Mouse (Mus musculus) liver, embryonic 14.5 days (tissue): Measurements from ENCODE around the gene Usp13. TPM values are rescaled to one million over a fixed set of nuclear protein-coding genes. Genes with fewer than 3 reads are reported as not detected.

Experiments used
- ATAC-seq: fragments of 200-750 bp; cut with Nextera tagmentation; 2 replicates; pipeline ENCODE4 v1.8.0; 2017; ENCODE audit warnings: moderate number of reproducible peaks, mild to moderate bottlenecking, moderate library complexity; ENCODE audit not compliant: insufficient read depth
- DNase-seq, 3 experiments: peaks; one replicate each; pipeline ENCODE4 v3.0.0-alpha.2; 2012 to 2013; ENCODE audit warnings: low read depth in 3 of 3, low spot score in 3 of 3
- H3K27ac ChIP-seq: fragments of 300-500 bp; sonication (generic); 2 replicates; pipeline ENCODE4 v1.5.1; 2014; ENCODE audit warnings: moderate library complexity, mild to moderate bottlenecking, control low read depth, inconsistent platforms
- H3K27me3 ChIP-seq: fragments of 300-500 bp; sonication (generic); 2 replicates; pipeline ENCODE4 v1.6.1; 2014; ENCODE audit warnings: mild to moderate bottlenecking, low read length, moderate library complexity; ENCODE audit not compliant: control insufficient read depth, insufficient read depth
- H3K36me3 ChIP-seq: fragments of 300-500 bp; sonication (generic); replicated peaks from 2 replicates; pipeline ENCODE4 v1.6.1; 2014; ENCODE audit warnings: low read depth; ENCODE audit not compliant: control insufficient read depth, insufficient read depth
- H3K4me1 ChIP-seq, 2 experiments: fragments of 200-500 bp in 1 of 2; fragments of 300-500 bp in 1 of 2; sonication (generic) in 1 of 2; replicated peaks; 2 replicates each; pipeline ENCODE4 v1.6.1; 2012 to 2014; ENCODE audit warnings: antibody characterized with exemption in 1 of 2, inconsistent platforms in 1 of 2, low read length in 1 of 2; ENCODE audit not compliant: control insufficient read depth in 2 of 2, insufficient read depth in 2 of 2
- H3K4me2 ChIP-seq: fragments of 300-500 bp; sonication (generic); 2 replicates; pipeline ENCODE4 v1.6.1; 2014; ENCODE audit warnings: low read depth, mild to moderate bottlenecking, control low read depth, moderate library complexity
- H3K4me3 ChIP-seq, 2 experiments: fragments of 200-500 bp in 1 of 2; fragments of 300-500 bp in 1 of 2; sonication (generic) in 1 of 2; 2 replicates each; pipeline ENCODE4 v1.5.1; 2012 to 2014; ENCODE audit warnings: low read depth in 2 of 2, low read length in 2 of 2, mild to moderate bottlenecking in 2 of 2, control low read depth in 1 of 2, inconsistent platforms in 1 of 2, moderate library complexity in 1 of 2; ENCODE audit not compliant: insufficient read depth in 1 of 2
- H3K9ac ChIP-seq: fragments of 300-500 bp; sonication (generic); replicated peaks from 2 replicates; pipeline ENCODE4 v1.6.1; 2014; ENCODE audit warnings: mild to moderate bottlenecking, control low read depth, moderate library complexity
- H3K9me3 ChIP-seq: fragments of 300-500 bp; sonication (generic); 2 replicates; pipeline ENCODE4 v1.6.1; 2016; ENCODE audit warnings: low read length, mixed read lengths; ENCODE audit not compliant: control insufficient read depth
- CTCF ChIP-seq: IDR thresholded peaks from 2 replicates; pipeline ENCODE4 v1.5.1; 2016; ENCODE audit warnings: antibody characterized with exemption, low read depth, control low read depth
- EP300 ChIP-seq: IDR thresholded peaks from 2 replicates; pipeline ENCODE4 v1.6.1; 2016; ENCODE audit warnings: antibody characterized with exemption, low read depth
- WGBS: fragments of 180-500 bp; shearing (Covaris S2); extraction: QIAGEN DNeasy Blood & Tissue Kit; methylation state at CpG from one replicate; pipeline ENCODE4 v1.1.7; 2014; ENCODE audit not compliant: insufficient replicate concordance; 5-methylcytosine and 5-hydroxymethylcytosine counted together
- polyA plus RNA-seq, 2 experiments: library from polyadenylated mRNA; depleted of rRNA in 1 of 2; stranded (reverse) in 1 of 2; unstranded in 1 of 2; fragments of >200 nt; fragmentation: Nextera tagmentation in 1 of 2; extraction: Ambion mirVana in 1 of 2; gene quantifications; 2 replicates each; pipeline versions ENCODE4 v1.2.1 to v1.2.3; 2012 to 2014

Gene Usp13
- polyA plus RNA-seq, 2 experiments: 0.09 to 0.18 TPM

GRCm38 (mm10) chr3:32965528-32965927 lies 148.2 kb downstream of the Usp13 start:
- Histone ChIP-seq H3K36me3 (no peaks in the 10 kb centered on the region), H3K9me3 (no peaks in the 10 kb centered on the region), H3K4me2 (no peak overlapping the region), H3K9ac (no peak overlapping the region), H3K27me3 (no peaks in the 10 kb centered on the region), H3K4me1 (no peaks in the 10 kb centered on the region), H3K4me3 (no peak overlapping the region), H3K27ac (no peak overlapping the region)
- no peak for ATAC-seq
- TF ChIP-seq CTCF (peak; percentile 28; the same call in 1 of the 2 replicates), EP300 (no peak)
- DNase-seq: no peak
- WGBS: 2% methylated on average over 2 of the region's 2 CpGs

- Histone ChIP-seq H3K36me3 (no peaks in the 10 kb centered on the region), H3K4me2 (no peak overlapping the region), H3K27me3 (no peaks in the 10 kb centered on the region), H3K4me3 (no peak overlapping the region), H3K4me1 (no peaks in the 10 kb centered on the region), H3K27ac (no peak overlapping the region), H3K9ac (no peak overlapping the region), H3K9me3 (no peaks in the 10 kb centered on the region)
- 27% methylated on average over 1 of the region's 1 CpGs for WGBS
- no peak for ATAC-seq
- no peak for TF ChIP-seq CTCF
- TF ChIP-seq EP300: no peak
- no peak for DNase-seq
These were observed 151.5 kb downstream of the Usp13 start for GRCm38 (mm10) chr3:32968671-32969425.

- DNase-seq (no peak), ATAC-seq (no peak)
- H3K36me3 ChIP-seq: no peaks in the 10 kb centered on the region
- no peaks in the 10 kb centered on the region for H3K4me1 ChIP-seq
- 63% methylated on average over 1 of the region's 1 CpGs for WGBS
- no peak overlapping the region for H3K9ac ChIP-seq
- no peaks in the 10 kb centered on the region for H3K27me3 ChIP-seq
- no peak overlapping the region for H3K4me2 ChIP-seq
- TF ChIP-seq CTCF (no peak), EP300 (no peak)
- no peak overlapping the region for H3K4me3 ChIP-seq
- H3K9me3 ChIP-seq: no peaks in the 10 kb centered on the region
- no peak overlapping the region for H3K27ac ChIP-seq
These were observed 152.9 kb downstream of the Usp13 start for GRCm38 (mm10) chr3:32970257-32970656.

GRCm38 (mm10) chr3:32979238-32979637 lies 161.9 kb downstream of the Usp13 start:
- H3K9ac ChIP-seq: no peak overlapping the region
- ATAC-seq: no peak
- 44% methylated on average over 6 of the region's 6 CpGs for WGBS
- no peak overlapping the region for H3K4me2 ChIP-seq
- H3K27me3 ChIP-seq: no peaks in the 10 kb centered on the region
- H3K27ac ChIP-seq: no peak overlapping the region
- H3K4me3 ChIP-seq: no peak overlapping the region
- no peaks in the 10 kb centered on the region for H3K9me3 ChIP-seq
- no peak for DNase-seq
- TF ChIP-seq EP300 (no peak), CTCF (no peak)
- no peaks in the 10 kb centered on the region for H3K36me3 ChIP-seq
- no peaks in the 10 kb centered on the region for H3K4me1 ChIP-seq

GRCm38 (mm10) chr3:32979981-32980380 lies 162.6 kb downstream of the Usp13 start:
- no peaks in the 10 kb centered on the region for H3K36me3 ChIP-seq
- ATAC-seq: no peak
- no peak overlapping the region for H3K4me3 ChIP-seq
- no peak overlapping the region for H3K9ac ChIP-seq
- no peak overlapping the region for H3K4me2 ChIP-seq
- WGBS: 63% methylated on average over 4 of the region's 4 CpGs
- no peaks in the 10 kb centered on the region for H3K9me3 ChIP-seq
- H3K27me3 ChIP-seq: no peaks in the 10 kb centered on the region
- no peaks in the 10 kb centered on the region for H3K4me1 ChIP-seq
- no peak for DNase-seq
- no peak overlapping the region for H3K27ac ChIP-seq
- TF ChIP-seq CTCF (no peak), EP300 (no peak)
